Mouse (Mus musculus) heart, postnatal 14 days (tissue): ENCODE measurements around the gene Pigv. TPM values are rescaled to one million over a fixed set of nuclear protein-coding genes. Genes with fewer than 3 reads are reported as not detected.

ENCODE experiments used
- DNase-seq, 2 experiments: peaks; one replicate each; pipeline ENCODE4 v3.0.0; 2021 to 2022
- intact Hi-C: fragments of 180-260 bp; cut with DNase I; formaldehyde crosslinking; loops from one replicate; pipeline ENCODE4 v1.15.1; 2025
- long read RNA-seq, 2 experiments: library from polyadenylated mRNA; stranded (forward); transcript quantifications; one replicate each; pipeline ENCODE4 v2.0.0; 2021
- total RNA-seq, 2 experiments: library from RNA; stranded (reverse); gene quantifications; 2 replicates each; pipeline ENCODE4 v1.2.3; 2021

Gene Pigv
- 10 to 100 TPM; 10.4 to 10.7 TPM for total RNA-seq
- long read RNA-seq, experiment 1, transcript Pigv-201 (4 exons, 3,979 nt), result major isoform, 18 of 27 reads
- long read RNA-seq, experiment 1, partial matches to known transcripts, result 3 of 27 reads
- long read RNA-seq, experiment 1, other reads (novel, unspliced or antisense), result 4 of 27 reads
- long read RNA-seq, experiment 2, transcript Pigv-201 (4 exons, 3,979 nt), result major isoform, 14 of 18 reads
- long read RNA-seq, experiment 2, partial matches to known transcripts, result 2 of 18 reads
- long read RNA-seq, experiment 2, other reads (novel, unspliced or antisense), result 1 of 18 reads

GRCm38 (mm10) chr4:133671881-133672844, at the start of gene Pigv:
TSS of gene Pigv (minus strand) at chr4:133672647.
- peak; percentile 96 to 98 for DNase-seq
- intact Hi-C loops, result loop anchor here (1.0 kb wide), 4 partner anchors 84 to 157 kb away; partner anchors contain the start of gene Arid1a

GRCm38 (mm10) chr4:133719791-133720190, 47.3 kb upstream of the Pigv start:
- DNase-seq, result no peak
- intact Hi-C loops, result no loop called here

GRCm38 (mm10) chr4:133712755-133713154, 40.3 kb upstream of the Pigv start:
- intact Hi-C loops, result no loop called here
- DNase-seq, result no peak

- no peak for DNase-seq
- intact Hi-C loops, result no loop called here
Measured at GRCm38 (mm10) chr4:133711307-133712076, 39.0 kb upstream of the Pigv start.

GRCm38 (mm10) chr4:133709395-133709794, 36.9 kb upstream of the Pigv start:
- DNase-seq, result no peak
- intact Hi-C loops, result loop anchor here (2.0 kb wide), 1 partner anchor 19 kb away; no protein-coding TSS in a partner anchor

GRCm38 (mm10) chr4:133707464-133707863, 35.0 kb upstream of the Pigv start:
- no peak for DNase-seq
- intact Hi-C loops, result no loop called here

- intact Hi-C loops, result no loop called here
- peak; percentile 74 to 77 for DNase-seq
Measured at GRCm38 (mm10) chr4:133706956-133707355, 34.5 kb upstream of the Pigv start.

- DNase-seq, result no peak
- intact Hi-C loops, result loop anchor here (2.0 kb wide), 2 partner anchors 28 to 52 kb away; partner anchors contain the start of gene Arid1a
Measured at GRCm38 (mm10) chr4:133705062-133705461, 32.6 kb upstream of the Pigv start.

GRCm38 (mm10) chr4:133700905-133701368, 28.5 kb upstream of the Pigv start:
- DNase-seq, result peak; percentile 54 to 75
- intact Hi-C loops, result no loop called here

GRCm38 (mm10) chr4:133695363-133695762, 22.9 kb upstream of the Pigv start:
- intact Hi-C loops, result no loop called here
- DNase-seq, result no peak

GRCm38 (mm10) chr4:133690252-133690651, 17.8 kb upstream of the Pigv start:
- intact Hi-C loops, result loop anchor here (5.0 kb wide), 1 partner anchor 62 kb away; no protein-coding TSS in a partner anchor
- peak in 1 of 2 experiments; percentile 54 for DNase-seq

GRCm38 (mm10) chr4:133688417-133689067, 16.1 kb upstream of the Pigv start:
- intact Hi-C loops, result no loop called here
- DNase-seq, result peak; percentile 35 to 39

GRCm38 (mm10) chr4:133687126-133687525, 14.7 kb upstream of the Pigv start:
- intact Hi-C loops, result no loop called here
- no peak for DNase-seq

- intact Hi-C loops, result no loop called here
- no peak for DNase-seq
Measured at GRCm38 (mm10) chr4:133686512-133686911, 14.1 kb upstream of the Pigv start.

- intact Hi-C loops, result no loop called here
- no peak for DNase-seq
Measured at GRCm38 (mm10) chr4:133680206-133680786, 7.8 kb upstream of the Pigv start.

GRCm38 (mm10) chr4:133679629-133680028, 7.2 kb upstream of the Pigv start:
- intact Hi-C loops, result no loop called here

GRCm38 (mm10) chr4:133677266-133677665, 4.8 kb upstream of the Pigv start:
- no peak for DNase-seq
- intact Hi-C loops, result loop anchor here (2.0 kb wide), 1 partner anchor 28 kb away; no protein-coding TSS in a partner anchor

More at GRCm38 (mm10) chr4:133679629-133680028, 7.2 kb upstream of the Pigv start:
- no peak for DNase-seq

- intact Hi-C loops, result loop anchor here (2.0 kb wide), 1 partner anchor 29 kb away; no protein-coding TSS in a partner anchor
- no peak for DNase-seq
Measured at GRCm38 (mm10) chr4:133676189-133676588, 3.7 kb upstream of the Pigv start.

- intact Hi-C loops, result loop anchor here (2.0 kb wide), 1 partner anchor 29 kb away; no protein-coding TSS in a partner anchor
Measured at GRCm38 (mm10) chr4:133675594-133676016, 3.2 kb upstream of the Pigv start.

More at GRCm38 (mm10) chr4:133675594-133676016, 3.2 kb upstream of the Pigv start:
- peak; percentile 71 to 72 for DNase-seq
